Mouse (Mus musculus): Measurements from ENCODE around the gene Lix1.

GRCm38 (mm10) chr17:17386117-17386516 is 16.4 kb upstream of the Lix1 start:
- no peak for TF ChIP-seq CTCF (IDR thresholded peaks at IDR 0.05; ENCODE audit: extremely low read depth, insufficient read depth, insufficient read length, insufficient replicate concordance)
- TF ChIP-seq POLR2A (IDR thresholded peaks at IDR 0.05; ENCODE audit: low read depth, low read length), result no peak
